ENCODE assay signal across 26 mouse cellular contexts in the genomic region with DNA sequence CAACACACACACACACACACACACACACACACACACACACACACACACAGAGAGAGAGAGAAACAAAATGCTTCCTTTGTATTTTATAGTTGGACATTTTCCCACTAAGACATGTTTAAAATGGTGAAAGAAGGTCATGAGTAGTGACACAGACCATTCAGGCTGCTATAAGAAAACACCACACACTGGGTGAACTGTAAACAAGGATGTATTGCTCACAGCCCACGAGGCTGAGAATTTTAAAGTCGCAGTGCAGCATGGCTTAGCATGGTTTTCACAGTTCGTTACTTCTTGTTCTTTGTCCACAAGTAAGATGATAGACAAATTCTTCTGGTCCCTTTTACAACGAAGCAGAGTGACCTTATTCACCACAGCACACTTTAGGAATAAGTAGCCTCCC.
A peak's percentile ranks its signal among the peaks of the same experiment; 100 is the strongest.
DNase-seq lines count a peak whose midpoint lies in the region; ATAC-seq and TF ChIP-seq lines count a peak whose summit lies in the region.
"Had no signal": no experiment of that assay in that cellular context is flagged by ENCODE, and none has a peak within 500 bp of the region (broad histone marks: within the 10 kb centered on the region; RNA-seq: fewer than 3 reads in every experiment).

No protein-coding gene starts in this region.

- TF ChIP-seq CTCF in brain, embryonic 14.5 days (IDR thresholded peaks at IDR 0.05; ENCODE audit: borderline replicate concordance, extremely low read depth, insufficient read depth, insufficient read length) = no peak

- TF ChIP-seq POLR2A in brain, embryonic 14.5 days (IDR thresholded peaks at IDR 0.05; ENCODE audit: borderline replicate concordance, extremely low read depth, insufficient read depth, insufficient read length, poor library complexity, severe bottlenecking) = no peak

- H3K4me1 ChIP-seq in forebrain, embryonic 11.5 days (replicated peaks; ENCODE audit: control insufficient read depth, insufficient read depth, low read length) = no peaks in the 10 kb centered on the region
- no peaks in the 10 kb centered on the region; the same call in 1 of the 2 replicates for H3K4me1 ChIP-seq in forebrain, embryonic 16.5 days (replicated peaks; ENCODE audit: control insufficient read depth, insufficient read depth, low read length)
- no peaks in the 10 kb centered on the region for H3K4me1 ChIP-seq in hindbrain, embryonic 13.5 days (replicated peaks)
- no peaks in the 10 kb centered on the region for H3K4me1 ChIP-seq in hindbrain, embryonic 11.5 days (replicated peaks; ENCODE audit: control insufficient read depth, insufficient read depth, low read length)
- H3K4me1 ChIP-seq in midbrain, embryonic 12.5 days = no peaks in the 10 kb centered on the region; the same call in 1 of the 2 replicates
- no peaks in the 10 kb centered on the region for H3K4me1 ChIP-seq in midbrain, embryonic 14.5 days (ENCODE audit: control insufficient read depth, insufficient read depth, low read length)
- H3K4me1 ChIP-seq: embryonic facial prominence, embryonic 15.5 days; heart, embryonic 15.5 days; hindbrain, embryonic 10.5 days had no signal

- no peak overlapping the region for H3K27ac ChIP-seq in forebrain, embryonic 11.5 days (ENCODE audit: low read depth, low read length)
- H3K27ac ChIP-seq in forebrain, embryonic 16.5 days (ENCODE audit: low read length) = no peak overlapping the region
- H3K27ac ChIP-seq in hindbrain, embryonic 13.5 days = no peak overlapping the region
- no peak overlapping the region for H3K27ac ChIP-seq in hindbrain, embryonic 11.5 days (ENCODE audit: low read depth, low read length)
- no peak overlapping the region for H3K27ac ChIP-seq in midbrain, embryonic 12.5 days (replicated peaks)
- H3K27ac ChIP-seq in midbrain, embryonic 14.5 days (replicated peaks; ENCODE audit: low read depth, low read length) = no peak overlapping the region
- H3K27ac ChIP-seq: embryonic facial prominence, embryonic 15.5 days; forebrain, embryonic 10.5 days; heart, adult 2 months; heart, embryonic 15.5 days; hindbrain, embryonic 10.5 days had no signal

- no peaks in the 10 kb centered on the region for H3K27me3 ChIP-seq in forebrain, embryonic 11.5 days (ENCODE audit: control insufficient read depth, insufficient read depth, low read length)
- H3K27me3 ChIP-seq in forebrain, embryonic 16.5 days (replicated peaks; ENCODE audit: control insufficient read depth, insufficient read depth, low read length) = no peaks in the 10 kb centered on the region
- no peaks in the 10 kb centered on the region for H3K27me3 ChIP-seq in hindbrain, embryonic 13.5 days
- no peaks in the 10 kb centered on the region for H3K27me3 ChIP-seq in hindbrain, embryonic 11.5 days (ENCODE audit: control insufficient read depth, insufficient read depth, low read length)
- no peaks in the 10 kb centered on the region for H3K27me3 ChIP-seq in midbrain, embryonic 12.5 days
- H3K27me3 ChIP-seq in midbrain, embryonic 14.5 days (ENCODE audit: control insufficient read depth, insufficient read depth, low read length) = no peaks in the 10 kb centered on the region
- H3K27me3 ChIP-seq: embryonic facial prominence, embryonic 15.5 days; heart, embryonic 15.5 days had no signal

- no peak for DNase-seq in forebrain, embryonic 11.5 days (ENCODE audit: low spot score)
- DNase-seq in hindbrain, embryonic 11.5 days (ENCODE audit: low spot score) = no peak
- no peak for DNase-seq in midbrain, embryonic 14.5 days
- DNase-seq in brain, embryonic 14.5 days (ENCODE audit: low read depth) = peak; percentile 40
- DNase-seq: adrenal gland, adult 8-10 months; adrenal gland, postnatal 36 days; B cell, adult 2 months; cerebellum, adult 11 months; cerebellum, adult 8-10 months; cerebellum, postnatal 14 days; embryo, embryonic 11 days; gastrocnemius, postnatal 10 days; heart, adult 2 months had no signal

- no peak overlapping the region for H3K9ac ChIP-seq in forebrain, embryonic 11.5 days (ENCODE audit: low read length)
- H3K9ac ChIP-seq in forebrain, embryonic 16.5 days (replicated peaks; ENCODE audit: low read depth, low read length) = no peak overlapping the region
- H3K9ac ChIP-seq in hindbrain, embryonic 13.5 days = no peak overlapping the region
- H3K9ac ChIP-seq in hindbrain, embryonic 11.5 days (ENCODE audit: low read depth, low read length) = no peak overlapping the region
- H3K9ac ChIP-seq in midbrain, embryonic 12.5 days (replicated peaks) = no peak overlapping the region
- no peak overlapping the region for H3K9ac ChIP-seq in midbrain, embryonic 14.5 days (replicated peaks; ENCODE audit: low read length)
- H3K9ac ChIP-seq: embryonic facial prominence, embryonic 15.5 days; heart, embryonic 15.5 days had no signal

- no peaks in the 10 kb centered on the region for H3K36me3 ChIP-seq in forebrain, embryonic 11.5 days (ENCODE audit: control insufficient read depth, insufficient read depth, low read length)
- no peaks in the 10 kb centered on the region for H3K36me3 ChIP-seq in forebrain, embryonic 16.5 days (ENCODE audit: control insufficient read depth, insufficient read depth)
- no peaks in the 10 kb centered on the region for H3K36me3 ChIP-seq in hindbrain, embryonic 13.5 days
- H3K36me3 ChIP-seq in hindbrain, embryonic 11.5 days (ENCODE audit: control insufficient read depth, insufficient read depth, low read length) = no peaks in the 10 kb centered on the region
- no peaks in the 10 kb centered on the region for H3K36me3 ChIP-seq in midbrain, embryonic 12.5 days
- H3K36me3 ChIP-seq in midbrain, embryonic 14.5 days (ENCODE audit: control insufficient read depth, insufficient read depth, low read length) = no peaks in the 10 kb centered on the region
- H3K36me3 ChIP-seq: embryonic facial prominence, embryonic 15.5 days; forebrain, embryonic 10.5 days; G1E; heart, embryonic 15.5 days; hindbrain, embryonic 10.5 days had no signal

- H3K9me3 ChIP-seq in forebrain, embryonic 11.5 days (ENCODE audit: control insufficient read depth, low read length) = no peaks in the 10 kb centered on the region
- H3K9me3 ChIP-seq in forebrain, embryonic 16.5 days (ENCODE audit: control insufficient read depth, low read length) = no peaks in the 10 kb centered on the region
- no peaks in the 10 kb centered on the region for H3K9me3 ChIP-seq in hindbrain, embryonic 13.5 days
- no peaks in the 10 kb centered on the region for H3K9me3 ChIP-seq in hindbrain, embryonic 11.5 days (ENCODE audit: control insufficient read depth, low read length)
- no peaks in the 10 kb centered on the region for H3K9me3 ChIP-seq in midbrain, embryonic 12.5 days
- H3K9me3 ChIP-seq in midbrain, embryonic 14.5 days (ENCODE audit: control insufficient read depth, low read length) = peaks cover 3% of the 10 kb centered on the region; the same call in 1 of the 2 replicates
- H3K9me3 ChIP-seq: embryonic facial prominence, embryonic 15.5 days; forebrain, embryonic 10.5 days; heart, embryonic 15.5 days; hindbrain, embryonic 10.5 days had no signal

- 0 out of 2 replicates have a peak, but pooled peaks have one; percentile 60 for ATAC-seq in forebrain, embryonic 11.5 days (replicated peaks; ENCODE audit: low FRiP score)
- ATAC-seq in forebrain, embryonic 16.5 days = no peak
- ATAC-seq in hindbrain, embryonic 13.5 days (ENCODE audit: low FRiP score) = 0 out of 2 replicates have a peak, but pooled peaks have one; percentile 24
- ATAC-seq in hindbrain, embryonic 11.5 days (ENCODE audit: low FRiP score) = no peak
- ATAC-seq in midbrain, embryonic 12.5 days (ENCODE audit: low FRiP score, low read depth) = peak; percentile 38; the same call in 1 of the 2 replicates
- no peak for ATAC-seq in midbrain, embryonic 14.5 days (ENCODE audit: low FRiP score, low TSS enrichment)
- ATAC-seq: CD4-positive, CD25-positive, alpha-beta regulatory T cell, adult 4 months; hindbrain, embryonic 16.5 days; inflammation-experienced regulatory T-cells, adult 6 months had no signal

- H3K4me3 ChIP-seq in forebrain, embryonic 11.5 days (ENCODE audit: low read depth, low read length) = no peak overlapping the region
- no peak overlapping the region for H3K4me3 ChIP-seq in forebrain, embryonic 16.5 days (replicated peaks; ENCODE audit: low read length)
- no peak overlapping the region for H3K4me3 ChIP-seq in hindbrain, embryonic 13.5 days
- no peak overlapping the region for H3K4me3 ChIP-seq in hindbrain, embryonic 11.5 days (ENCODE audit: low read depth, low read length)
- H3K4me3 ChIP-seq in midbrain, embryonic 12.5 days = no peak overlapping the region
- H3K4me3 ChIP-seq in midbrain, embryonic 14.5 days (replicated peaks; ENCODE audit: low read depth, low read length) = no peak overlapping the region
- H3K4me3 ChIP-seq: embryonic facial prominence, embryonic 15.5 days; erythroblast, embryonic 14.5 days; forebrain, embryonic 10.5 days; heart, adult 2 months; heart, embryonic 15.5 days; hindbrain, embryonic 10.5 days had no signal

- WGBS in forebrain, embryonic 11.5 days = 31% methylated on average over 4 of the region's 4 CpGs
- 11% methylated on average over 4 of the region's 4 CpGs for WGBS in forebrain, embryonic 16.5 days
- 40% methylated on average over 4 of the region's 4 CpGs for WGBS in hindbrain, embryonic 13.5 days
- 59% methylated on average over 4 of the region's 4 CpGs for WGBS in hindbrain, embryonic 11.5 days
- 39% methylated on average over 4 of the region's 4 CpGs for WGBS in midbrain, embryonic 12.5 days
- 33% methylated on average over 4 of the region's 4 CpGs for WGBS in midbrain, embryonic 14.5 days

- H3K4me2 ChIP-seq in forebrain, embryonic 11.5 days (ENCODE audit: low read depth, low read length, severe bottlenecking) = no peak overlapping the region
- no peak overlapping the region for H3K4me2 ChIP-seq in forebrain, embryonic 16.5 days (ENCODE audit: low read length)
- no peak overlapping the region for H3K4me2 ChIP-seq in hindbrain, embryonic 13.5 days
- no peak overlapping the region for H3K4me2 ChIP-seq in hindbrain, embryonic 11.5 days (replicated peaks; ENCODE audit: low read depth, low read length)
- H3K4me2 ChIP-seq in midbrain, embryonic 12.5 days (replicated peaks) = no peak overlapping the region
- no peak overlapping the region for H3K4me2 ChIP-seq in midbrain, embryonic 14.5 days (ENCODE audit: low read length)
- H3K4me2 ChIP-seq: embryonic facial prominence, embryonic 15.5 days; heart, embryonic 11.5 days; heart, embryonic 15.5 days had no signal

Comparison
In these comparisons a context has a peak if more than half of its experiments do, and no peak if none do; other contexts are left out.
1. ATAC-seq: peak in forebrain, embryonic 11.5 days (single experiment), hindbrain, embryonic 13.5 days (single experiment) and midbrain, embryonic 12.5 days (single experiment); none in forebrain, embryonic 16.5 days (single experiment), hindbrain, embryonic 11.5 days (single experiment) and midbrain, embryonic 14.5 days (single experiment).